Mouse (Mus musculus): ENCODE data around the gene Mif4gd. TPM values are rescaled to one million over a fixed set of nuclear protein-coding genes. Genes with fewer than 3 reads are reported as not detected.

Mif4gd gene
- polyA plus RNA-seq, 1 experiment: 144 TPM

- H3K4me3 ChIP-seq (ENCODE audit: insufficient read depth, low read depth, low read length): no peak overlapping the region
- TF ChIP-seq CTCF (conservative IDR thresholded peaks at IDR 0.05; ENCODE audit: insufficient read depth, insufficient read length, low read depth, low read length): no peak
- TF ChIP-seq POLR2A (IDR thresholded peaks at IDR 0.05; ENCODE audit: low read depth, low read length): no peak
- peaks cover 19% of the 10 kb centered on the region for H3K4me1 ChIP-seq (ENCODE audit: control insufficient read depth, insufficient read depth, low read length)
- DNase-seq: peak; percentile 50
- peaks cover 3% of the 10 kb centered on the region for H3K36me3 ChIP-seq (ENCODE audit: control insufficient read depth, insufficient read depth, low read length)
- 67% methylated on average over 16 of the region's 16 CpGs for WGBS
- H3K27me3 ChIP-seq (replicated peaks; ENCODE audit: control insufficient read depth, insufficient read depth, low read length): no peaks in the 10 kb centered on the region
- H3K27ac ChIP-seq (ENCODE audit: insufficient read depth, low read depth, low read length): no peak overlapping the region; the same call in 1 of the 2 replicates
Measured at GRCm38 (mm10) chr11:115618732-115619516, 6.2 kb upstream of the Mif4gd start.

- 35% methylated on average over 2 of the region's 2 CpGs for WGBS
- TF ChIP-seq CTCF (conservative IDR thresholded peaks at IDR 0.05; ENCODE audit: insufficient read depth, insufficient read length, low read depth, low read length) (0 out of 2 replicates have a peak, but pooled peaks have one; percentile 16), POLR2A (IDR thresholded peaks at IDR 0.05; ENCODE audit: low read depth, low read length) (no peak)
Measured at GRCm38 (mm10) chr11:115618001-115618400, 5.2 kb upstream of the Mif4gd start.

GRCm38 (mm10) chr11:115616893-115617292 is 4.1 kb upstream of the Mif4gd start:
- H3K27me3 ChIP-seq (replicated peaks; ENCODE audit: control insufficient read depth, insufficient read depth, low read length): no peaks in the 10 kb centered on the region
- TF ChIP-seq POLR2A (IDR thresholded peaks at IDR 0.05; ENCODE audit: low read depth, low read length): no peak
- no peak for TF ChIP-seq CTCF (conservative IDR thresholded peaks at IDR 0.05; ENCODE audit: insufficient read depth, insufficient read length, low read depth, low read length)
- peaks cover 2% of the 10 kb centered on the region for H3K36me3 ChIP-seq (ENCODE audit: control insufficient read depth, insufficient read depth, low read length)
- peak overlapping the region; percentile 52; the same call in 1 of the 2 replicates for H3K27ac ChIP-seq (ENCODE audit: insufficient read depth, low read depth, low read length)
- peaks cover 26% of the 10 kb centered on the region for H3K4me1 ChIP-seq (ENCODE audit: control insufficient read depth, insufficient read depth, low read length)
- no peak overlapping the region for H3K4me3 ChIP-seq (ENCODE audit: insufficient read depth, low read depth, low read length)
- 61% methylated on average over 6 of the region's 6 CpGs for WGBS
- DNase-seq: peak; percentile 81

More at GRCm38 (mm10) chr11:115618001-115618400, 5.2 kb upstream of the Mif4gd start:
- peaks cover 26% of the 10 kb centered on the region for H3K4me1 ChIP-seq (ENCODE audit: control insufficient read depth, insufficient read depth, low read length)
- no peaks in the 10 kb centered on the region for H3K27me3 ChIP-seq (replicated peaks; ENCODE audit: control insufficient read depth, insufficient read depth, low read length)
- H3K36me3 ChIP-seq (ENCODE audit: control insufficient read depth, insufficient read depth, low read length): peaks cover 2% of the 10 kb centered on the region
- DNase-seq: peak; percentile 85
- H3K4me3 ChIP-seq (ENCODE audit: insufficient read depth, low read depth, low read length): no peak overlapping the region
- 0 out of 2 replicates have a peak overlapping the region, but pooled peaks have one; percentile 6 for H3K27ac ChIP-seq (ENCODE audit: insufficient read depth, low read depth, low read length)

- 78% methylated on average over 7 of the region's 7 CpGs for WGBS
- Histone ChIP-seq H3K27ac (ENCODE audit: insufficient read depth, low read depth, low read length) (peak overlapping the region; percentile 52), H3K36me3 (ENCODE audit: control insufficient read depth, insufficient read depth, low read length) (peaks cover 2% of the 10 kb centered on the region), H3K27me3 (replicated peaks; ENCODE audit: control insufficient read depth, insufficient read depth, low read length) (no peaks in the 10 kb centered on the region), H3K4me3 (ENCODE audit: insufficient read depth, low read depth, low read length) (no peak overlapping the region), H3K4me1 (ENCODE audit: control insufficient read depth, insufficient read depth, low read length) (peaks cover 31% of the 10 kb centered on the region)
- TF ChIP-seq CTCF (conservative IDR thresholded peaks at IDR 0.05; ENCODE audit: insufficient read depth, insufficient read length, low read depth, low read length): no peak
- TF ChIP-seq POLR2A (IDR thresholded peaks at IDR 0.05; ENCODE audit: low read depth, low read length): no peak
- DNase-seq: no peak
Measured at GRCm38 (mm10) chr11:115616371-115616770, 3.6 kb upstream of the Mif4gd start.

GRCm38 (mm10) chr11:115615875-115616274 is 3.1 kb upstream of the Mif4gd start:
- Histone ChIP-seq H3K4me3 (ENCODE audit: insufficient read depth, low read depth, low read length) (no peak overlapping the region), H3K27me3 (replicated peaks; ENCODE audit: control insufficient read depth, insufficient read depth, low read length) (no peaks in the 10 kb centered on the region), H3K27ac (ENCODE audit: insufficient read depth, low read depth, low read length) (peak overlapping the region; percentile 53), H3K4me1 (ENCODE audit: control insufficient read depth, insufficient read depth, low read length) (peaks cover 35% of the 10 kb centered on the region), H3K36me3 (ENCODE audit: control insufficient read depth, insufficient read depth, low read length) (peaks cover 2% of the 10 kb centered on the region)
- TF ChIP-seq POLR2A (IDR thresholded peaks at IDR 0.05; ENCODE audit: low read depth, low read length): no peak
- no peak for TF ChIP-seq CTCF (conservative IDR thresholded peaks at IDR 0.05; ENCODE audit: insufficient read depth, insufficient read length, low read depth, low read length)
- 48% methylated on average over 6 of the region's 6 CpGs for WGBS
- peak; percentile 72 for DNase-seq

- DNase-seq: peak; percentile 50
- H3K27me3 ChIP-seq (replicated peaks; ENCODE audit: control insufficient read depth, insufficient read depth, low read length): no peaks in the 10 kb centered on the region
- peak overlapping the region; percentile 53 for H3K27ac ChIP-seq (ENCODE audit: insufficient read depth, low read depth, low read length)
- no peaks in the 10 kb centered on the region; the same call in 1 of the 2 replicates for H3K36me3 ChIP-seq (ENCODE audit: control insufficient read depth, insufficient read depth, low read length)
- TF ChIP-seq CTCF (conservative IDR thresholded peaks at IDR 0.05; ENCODE audit: insufficient read depth, insufficient read length, low read depth, low read length): no peak
- TF ChIP-seq POLR2A (IDR thresholded peaks at IDR 0.05; ENCODE audit: low read depth, low read length): no peak
- peaks cover 35% of the 10 kb centered on the region for H3K4me1 ChIP-seq (ENCODE audit: control insufficient read depth, insufficient read depth, low read length)
- no peak overlapping the region for H3K4me3 ChIP-seq (ENCODE audit: insufficient read depth, low read depth, low read length)
- WGBS: 54% methylated on average over 15 of the region's 15 CpGs
Measured at GRCm38 (mm10) chr11:115615108-115615825, 2.5 kb upstream of the Mif4gd start.
